Mouse (Mus musculus) thymus, adult 2 months (tissue): ENCODE data around the gene Tmem11.

Experiments
- CTCF ChIP-seq: fragments of 200-500 bp; IDR thresholded peaks from 2 replicates; pipeline ENCODE4 v1.5.1; 2012; ENCODE audit warnings: mild to moderate bottlenecking, control low read depth, low read length, moderate library complexity, borderline replicate concordance; ENCODE audit not compliant: control insufficient read depth, poor library complexity, insufficient read depth; ENCODE audit errors: extremely low read depth
- POLR2A ChIP-seq: fragments of 200-500 bp; IDR thresholded peaks from 2 replicates; pipeline ENCODE4 v1.6.1; 2012; ENCODE audit warnings: mild to moderate bottlenecking, low read length, control low read depth, moderate library complexity; ENCODE audit not compliant: control insufficient read depth, poor library complexity, insufficient read depth; ENCODE audit errors: extremely low read depth

GRCm38 (mm10) chr11:60915201-60915600 lies 36.1 kb upstream of the Tmem11 start:
- TF ChIP-seq CTCF (no peak), POLR2A (no peak)
